Comparison of ENCODE assay signal across 18 mouse cellular contexts in the genomic region with DNA sequence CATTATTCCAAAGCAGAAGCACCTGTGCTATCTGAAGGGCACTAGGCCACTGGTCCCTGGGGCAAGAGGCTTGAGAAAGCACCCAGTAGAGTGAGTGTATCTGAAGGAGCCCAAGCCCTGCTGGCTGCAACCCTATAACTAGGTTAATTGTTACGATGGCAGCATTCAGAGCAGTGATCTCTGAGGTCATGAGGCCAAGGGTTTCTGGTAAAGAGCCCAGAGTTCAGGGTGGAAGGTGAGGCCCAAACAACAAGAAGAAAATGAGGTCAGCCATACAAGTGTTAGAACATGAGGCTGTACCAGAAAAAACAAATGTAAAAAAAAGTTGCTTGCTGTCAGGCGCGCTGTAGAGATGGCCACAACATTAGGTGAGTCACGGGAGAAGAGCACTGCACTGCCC. TPM values are rescaled to one million over a fixed set of nuclear protein-coding genes. Genes with fewer than 3 reads are reported as not detected.
A peak's percentile ranks its signal among the peaks of the same experiment; 100 is the strongest.
DNase-seq lines count a peak whose midpoint lies in the region; ATAC-seq lines count a peak whose summit lies in the region.
"Had no signal": no experiment of that assay in that cellular context is flagged by ENCODE, and none has a peak within 500 bp of the region (broad histone marks: within the 10 kb centered on the region; RNA-seq: fewer than 3 reads in every experiment).

No protein-coding gene starts in this region.

- 0 out of 2 replicates have a peak overlapping the region, but pooled peaks have one; percentile 20 for H3K27ac ChIP-seq in forebrain, embryonic 10.5 days
- H3K27ac ChIP-seq in forebrain, embryonic 12.5 days, result no peak overlapping the region
- H3K27ac ChIP-seq: embryonic facial prominence, embryonic 15.5 days; hindbrain, embryonic 10.5 days; hindbrain, embryonic 14.5 days had no signal

- no peaks in the 10 kb centered on the region for H3K36me3 ChIP-seq in forebrain, embryonic 10.5 days (replicated peaks)
- H3K36me3 ChIP-seq in forebrain, embryonic 12.5 days (replicated peaks), result no peaks in the 10 kb centered on the region
- H3K36me3 ChIP-seq: embryonic facial prominence, embryonic 15.5 days; heart, embryonic 12.5 days; hindbrain, embryonic 10.5 days had no signal

- DNase-seq in forebrain, embryonic 10.5 days (ENCODE audit: extremely low spot score, low spot score), result no peak
- DNase-seq in kidney, postnatal 36 days, result peak; percentile 17
- no peak for DNase-seq in kidney, postnatal 25 days
- DNase-seq in Muller cell, postnatal 12 days (ENCODE audit: inconsistent ontology term), result peak; percentile 7
- peak; percentile 24 for DNase-seq in gonadal fat pad, adult 2 months (ENCODE audit: low read depth)
- DNase-seq in frontal cortex, postnatal 25 days (ENCODE audit: low spot score in 2 of 2), result no peak
- DNase-seq: cerebellum, adult 8-10 months; cerebellum, postnatal 14 days; embryo, embryonic 11 days; gastrocnemius, postnatal 14 days had no signal

- H3K4me1 ChIP-seq in forebrain, embryonic 10.5 days, result peaks cover 34% of the 10 kb centered on the region
- peaks cover 25% of the 10 kb centered on the region for H3K4me1 ChIP-seq in forebrain, embryonic 12.5 days

- H3K27me3 ChIP-seq in forebrain, embryonic 10.5 days (ENCODE audit: poor library complexity, severe bottlenecking), result peaks cover 8% of the 10 kb centered on the region; the same call in 1 of the 2 replicates
- H3K27me3 ChIP-seq in forebrain, embryonic 12.5 days, result no peaks in the 10 kb centered on the region
- H3K27me3 ChIP-seq: CH12.LX; embryonic facial prominence, embryonic 15.5 days had no signal

- 84% methylated on average over 4 of the region's 4 CpGs for WGBS in forebrain, embryonic 10.5 days
- 74% methylated on average over 4 of the region's 4 CpGs for WGBS in forebrain, embryonic 12.5 days

- no peaks in the 10 kb centered on the region for H3K9me3 ChIP-seq in forebrain, embryonic 10.5 days
- no peaks in the 10 kb centered on the region for H3K9me3 ChIP-seq in forebrain, embryonic 12.5 days
- H3K9me3 ChIP-seq: embryonic facial prominence, embryonic 15.5 days; heart, embryonic 12.5 days; hindbrain, embryonic 10.5 days had no signal

- no peak overlapping the region for H3K9ac ChIP-seq in forebrain, embryonic 12.5 days
- H3K9ac ChIP-seq: embryonic facial prominence, embryonic 15.5 days; heart, embryonic 12.5 days; hindbrain, embryonic 14.5 days had no signal

- H3K4me2 ChIP-seq in forebrain, embryonic 12.5 days, result no peak overlapping the region
- H3K4me2 ChIP-seq: embryonic facial prominence, embryonic 15.5 days; heart, embryonic 12.5 days; hindbrain, embryonic 14.5 days had no signal

- no peak overlapping the region for H3K4me3 ChIP-seq in forebrain, embryonic 10.5 days
- no peak overlapping the region for H3K4me3 ChIP-seq in forebrain, embryonic 12.5 days (replicated peaks)
- H3K4me3 ChIP-seq: embryonic facial prominence, embryonic 15.5 days; erythroblast, embryonic 14.5 days; heart, embryonic 12.5 days; hindbrain, embryonic 10.5 days had no signal

- no peak for ATAC-seq in forebrain, embryonic 12.5 days (ENCODE audit: low FRiP score)
- ATAC-seq: forebrain, embryonic 16.5 days had no signal

RNA-seq across cellular contexts. Expression of gene Adgrl2, which starts 53.5 kb away (rescaled TPM):
- 78.1 and 81.6 TPM in 2 replicates for polyA plus RNA-seq in forebrain, embryonic 10.5 days (2016; fragmentation: Nextera tagmentation; extraction: Ambion mirVana)
- 103 and 104 TPM in 2 replicates for polyA plus RNA-seq in forebrain, embryonic 12.5 days (2016; fragmentation: Nextera tagmentation; extraction: Ambion mirVana)
- polyA plus RNA-seq in gonadal fat pad, adult 2 months (2012; rRNA removed), result 22.8 and 29.8 TPM in 2 replicates

Comparison
In these comparisons a context has a peak if more than half of its experiments do, and no peak if none do; other contexts are left out.
1. DNase-seq: peak in kidney, postnatal 36 days (2 of 2), Muller cell, postnatal 12 days (single experiment) and gonadal fat pad, adult 2 months (single experiment); none in forebrain, embryonic 10.5 days (single experiment), kidney, postnatal 25 days (0 of 2) and frontal cortex, postnatal 25 days (0 of 2).